Mouse (Mus musculus): ENCODE results near the gene Kcnq4. TPM values are rescaled to one million over a fixed set of nuclear protein-coding genes. Genes with fewer than 3 reads are reported as not detected.
A peak's percentile ranks its signal among the peaks of the same experiment; 100 is the strongest.

The Kcnq4 gene
- polyA plus RNA-seq (2015; fragmentation: Nextera tagmentation; extraction: Ambion mirVana), result 6.0 and 6.2 TPM in 2 replicates

- Histone ChIP-seq H3K4me2 (replicated peaks) (peak within 1 kb of the TSS; percentile 100), H3K36me3 (no peaks in the 10 kb centered on the region), H3K9ac (peak within 1 kb of the TSS; percentile 64), H3K9me3 (no peaks in the 10 kb centered on the region), H3K27ac (no peak within 1 kb of the TSS), H3K27me3 (peaks cover 89% of the 10 kb centered on the region), H3K4me1 (peaks cover 17% of the 10 kb centered on the region), H3K4me3 (peak within 1 kb of the TSS; percentile 70)
- WGBS, result 2% methylated on average over 42 of the region's 42 CpGs
- ATAC-seq (ENCODE audit: low FRiP score, low read depth), result no peak
These were observed at the start of gene Kcnq4 for GRCm38 (mm10) chr4:120747941-120748866. TSS of gene Kcnq4 (minus strand) at chr4:120748612.

GRCm38 (mm10) chr4:120796687-120797086 lies 48.3 kb upstream of the Kcnq4 start:
- Histone ChIP-seq H3K4me3 (no peak overlapping the region), H3K9me3 (no peaks in the 10 kb centered on the region), H3K27ac (no peak overlapping the region), H3K36me3 (no peaks in the 10 kb centered on the region), H3K4me1 (peaks cover 22% of the 10 kb centered on the region; the same call in 1 of the 2 replicates), H3K27me3 (no peaks in the 10 kb centered on the region), H3K4me2 (replicated peaks) (no peak overlapping the region), H3K9ac (no peak overlapping the region)
- no peak for ATAC-seq (ENCODE audit: low FRiP score, low read depth)
- WGBS, result 80% methylated on average over 2 of the region's 2 CpGs

DNA sequence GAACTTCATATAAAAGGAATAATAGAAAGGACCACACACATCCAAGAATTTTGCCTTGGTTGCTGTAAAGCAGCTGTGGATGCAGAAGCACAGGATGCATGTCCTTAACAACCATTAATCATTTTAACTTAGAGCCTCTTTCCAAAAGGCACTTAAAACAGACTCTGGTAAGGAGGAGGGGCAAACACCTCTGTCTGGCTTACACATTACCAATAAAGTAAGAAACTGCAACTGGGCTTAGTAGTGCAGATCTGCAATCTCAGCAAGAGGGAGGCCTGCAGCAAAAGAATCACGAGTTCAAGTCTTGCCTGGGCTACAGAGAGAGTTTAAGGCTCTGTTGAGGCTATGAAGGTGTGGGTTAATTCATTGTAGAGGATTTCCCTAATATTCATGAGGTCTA lies 47.2 kb upstream of the Kcnq4 start:
- no peak for ATAC-seq (ENCODE audit: low FRiP score, low read depth)
- 61% methylated on average over 1 of the region's 1 CpGs for WGBS
- Histone ChIP-seq H3K9me3 (no peaks in the 10 kb centered on the region), H3K27ac (no peak overlapping the region), H3K4me2 (replicated peaks) (no peak overlapping the region), H3K9ac (no peak overlapping the region), H3K27me3 (no peaks in the 10 kb centered on the region), H3K4me3 (no peak overlapping the region), H3K36me3 (peaks cover 2% of the 10 kb centered on the region; the same call in 1 of the 2 replicates), H3K4me1 (peaks cover 20% of the 10 kb centered on the region; the same call in 1 of the 2 replicates)

DNA sequence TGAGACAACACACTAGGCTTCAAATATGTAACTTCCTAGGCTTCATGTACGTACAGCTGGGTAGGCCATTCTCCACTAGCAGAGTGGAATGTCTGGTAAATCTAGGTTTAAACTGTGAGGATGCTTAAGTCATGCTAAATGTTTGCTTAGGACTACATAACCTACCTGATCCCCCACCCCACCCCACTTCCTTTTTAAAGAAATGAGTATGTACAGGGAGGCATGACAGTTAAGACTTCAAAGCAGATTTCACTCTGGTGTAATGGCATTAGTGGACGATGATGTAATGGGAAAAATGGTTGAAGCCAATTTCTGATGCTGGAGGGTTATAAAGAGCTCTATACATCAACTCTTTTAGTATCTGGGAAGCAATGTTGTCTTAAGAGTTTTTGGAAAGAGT lies 44.5 kb upstream of the Kcnq4 start:
- ATAC-seq (ENCODE audit: low FRiP score, low read depth), result no peak
- H3K4me2 ChIP-seq (replicated peaks), result no peak overlapping the region
- H3K36me3 ChIP-seq, result peaks cover 28% of the 10 kb centered on the region
- no peaks in the 10 kb centered on the region for H3K27me3 ChIP-seq
- H3K4me3 ChIP-seq, result no peak overlapping the region
- 75% methylated on average over 2 of the region's 2 CpGs for WGBS
- H3K4me1 ChIP-seq, result peaks cover 16% of the 10 kb centered on the region; the same call in 1 of the 2 replicates
- H3K27ac ChIP-seq, result no peak overlapping the region
- H3K9ac ChIP-seq, result no peak overlapping the region
- no peaks in the 10 kb centered on the region for H3K9me3 ChIP-seq

DNA sequence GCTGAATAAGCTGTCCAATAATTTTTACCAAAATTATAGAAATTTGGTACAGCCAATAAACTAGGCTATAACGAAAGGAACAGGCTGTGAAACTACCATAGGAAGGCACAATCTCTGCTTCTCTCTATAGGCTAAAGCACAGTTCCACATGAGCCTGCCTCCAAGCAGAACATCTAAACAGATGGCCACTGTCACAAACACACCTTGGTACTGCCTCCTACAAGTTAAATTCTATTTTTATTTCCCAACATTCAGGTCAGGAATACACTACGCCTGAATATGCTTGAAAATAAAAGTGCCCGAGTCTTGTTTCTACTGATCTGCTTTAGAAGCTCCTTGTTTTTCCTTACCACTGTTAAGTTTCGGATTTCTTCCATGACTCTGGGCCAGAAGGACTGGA lies 41.6 kb upstream of the Kcnq4 start:
- Histone ChIP-seq H3K9me3 (no peaks in the 10 kb centered on the region), H3K9ac (no peak overlapping the region), H3K36me3 (peaks cover 55% of the 10 kb centered on the region), H3K4me1 (0 out of 2 replicates have a peak, but pooled peaks cover 2% of the 10 kb centered on the region), H3K4me2 (replicated peaks) (no peak overlapping the region), H3K27ac (no peak overlapping the region), H3K4me3 (no peak overlapping the region), H3K27me3 (no peaks in the 10 kb centered on the region)
- no peak for ATAC-seq (ENCODE audit: low FRiP score, low read depth)
- 92% methylated on average over 4 of the region's 4 CpGs for WGBS

DNA sequence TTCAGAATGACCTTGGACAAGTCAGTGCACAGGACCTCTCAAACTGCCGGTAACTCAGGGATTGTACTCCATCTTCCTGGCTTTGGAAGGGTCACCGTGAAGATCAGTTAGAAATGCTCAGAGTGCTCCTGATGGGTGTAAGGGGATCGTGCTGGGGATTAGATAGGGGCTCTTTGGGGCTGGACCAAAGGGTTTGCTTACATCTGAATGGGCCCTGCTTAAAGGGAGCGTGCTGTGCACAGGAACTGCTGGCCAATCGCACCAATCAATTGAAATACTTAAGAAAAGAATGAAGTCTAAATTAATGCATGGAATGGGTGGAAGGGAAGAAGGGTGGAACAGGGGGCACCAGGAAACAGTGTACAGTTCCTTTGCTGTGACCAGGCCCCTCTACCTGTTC lies 7.4 kb upstream of the Kcnq4 start:
- ATAC-seq (ENCODE audit: low FRiP score, low read depth), result no peak

GRCm38 (mm10) chr4:120755299-120755698 lies 6.9 kb upstream of the Kcnq4 start:
- no peak for ATAC-seq (ENCODE audit: low FRiP score, low read depth)
- Histone ChIP-seq H3K9ac (no peak overlapping the region), H3K27ac (no peak overlapping the region), H3K9me3 (no peaks in the 10 kb centered on the region), H3K27me3 (peaks cover 28% of the 10 kb centered on the region), H3K36me3 (peaks cover 37% of the 10 kb centered on the region), H3K4me2 (replicated peaks) (no peak overlapping the region), H3K4me1 (no peaks in the 10 kb centered on the region), H3K4me3 (no peak overlapping the region)
- 0% methylated on average over 1 of the region's 1 CpGs for WGBS

More for the DNA sequence above, 7.4 kb upstream of the Kcnq4 start:
- no peak overlapping the region for H3K4me2 ChIP-seq (replicated peaks)
- WGBS, result 62% methylated on average over 5 of the region's 5 CpGs
- H3K4me1 ChIP-seq, result 0 out of 2 replicates have a peak, but pooled peaks cover 2% of the 10 kb centered on the region
- H3K27me3 ChIP-seq, result peaks cover 23% of the 10 kb centered on the region
- no peak overlapping the region for H3K27ac ChIP-seq
- H3K9ac ChIP-seq, result no peak overlapping the region
- H3K9me3 ChIP-seq, result no peaks in the 10 kb centered on the region
- peaks cover 42% of the 10 kb centered on the region for H3K36me3 ChIP-seq
- H3K4me3 ChIP-seq, result no peak overlapping the region

- H3K36me3 ChIP-seq, result no peaks in the 10 kb centered on the region
- peaks cover 17% of the 10 kb centered on the region for H3K4me1 ChIP-seq
- H3K9me3 ChIP-seq, result no peaks in the 10 kb centered on the region
- ATAC-seq (ENCODE audit: low FRiP score, low read depth), result no peak
- H3K4me3 ChIP-seq, result no peak overlapping the region
- no peak overlapping the region for H3K27ac ChIP-seq
- no peak overlapping the region for H3K4me2 ChIP-seq (replicated peaks)
- no peak overlapping the region for H3K9ac ChIP-seq
- 33% methylated on average over 2 of the region's 2 CpGs for WGBS
- H3K27me3 ChIP-seq, result peaks cover 85% of the 10 kb centered on the region
These were observed 1.2 kb upstream of the Kcnq4 start for GRCm38 (mm10) chr4:120749601-120750000.

GRCm38 (mm10) chr4:120747243-120747792 lies 1.1 kb downstream of the Kcnq4 start:
- 0 out of 2 replicates have a peak, but pooled peaks have one; percentile 25 for ATAC-seq (ENCODE audit: low FRiP score, low read depth)
- under 1% methylated on average over 52 of the region's 75 CpGs for WGBS
- Histone ChIP-seq H3K4me3 (peak overlapping the region; percentile 70), H3K4me1 (peaks cover 17% of the 10 kb centered on the region), H3K27ac (no peak overlapping the region), H3K9ac (peak overlapping the region; percentile 64), H3K36me3 (no peaks in the 10 kb centered on the region), H3K27me3 (peaks cover 85% of the 10 kb centered on the region), H3K4me2 (replicated peaks) (peak overlapping the region; percentile 100), H3K9me3 (no peaks in the 10 kb centered on the region)

DNA sequence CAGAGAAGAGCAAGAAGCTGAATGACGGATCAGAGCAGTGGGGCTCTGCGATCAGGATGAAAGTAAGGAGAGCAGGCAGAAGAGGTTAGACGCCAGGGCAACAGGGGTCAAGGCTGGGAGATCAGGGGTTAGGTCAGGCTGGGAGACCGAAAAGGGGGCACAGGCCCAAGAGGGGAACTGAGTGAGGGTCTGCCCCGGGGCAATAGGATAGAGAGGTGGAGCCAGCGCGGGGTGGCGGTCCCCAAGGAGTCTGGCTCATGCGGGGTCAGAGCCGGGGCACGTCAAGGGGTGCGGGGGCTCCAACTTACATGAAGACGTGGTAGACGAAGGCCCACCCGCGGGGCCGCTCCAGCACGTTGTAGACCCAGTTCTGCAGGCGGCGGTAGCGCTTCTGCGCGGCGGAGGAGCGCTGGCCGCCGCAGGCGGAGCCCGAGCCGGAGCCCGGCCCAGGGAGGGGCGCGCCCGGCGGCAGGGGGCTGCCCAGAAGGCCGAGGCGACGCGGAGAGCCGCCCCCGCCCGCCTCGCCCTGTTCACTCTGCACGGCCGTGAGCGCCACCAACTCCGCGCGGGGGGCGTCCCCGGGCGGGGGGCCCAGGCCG lies 1.8 kb downstream of the Kcnq4 start:
- ATAC-seq (ENCODE audit: low FRiP score, low read depth), result peak; percentile 62; the same call in 1 of the 2 replicates
- Histone ChIP-seq H3K4me2 (replicated peaks) (peak overlapping the region; percentile 100), H3K36me3 (no peaks in the 10 kb centered on the region), H3K27me3 (peaks cover 78% of the 10 kb centered on the region), H3K9ac (peak overlapping the region; percentile 64), H3K4me3 (peak overlapping the region; percentile 70), H3K9me3 (no peaks in the 10 kb centered on the region), H3K4me1 (peaks cover 17% of the 10 kb centered on the region), H3K27ac (no peak overlapping the region)
- 4% methylated on average over 33 of the region's 53 CpGs for WGBS

DNA sequence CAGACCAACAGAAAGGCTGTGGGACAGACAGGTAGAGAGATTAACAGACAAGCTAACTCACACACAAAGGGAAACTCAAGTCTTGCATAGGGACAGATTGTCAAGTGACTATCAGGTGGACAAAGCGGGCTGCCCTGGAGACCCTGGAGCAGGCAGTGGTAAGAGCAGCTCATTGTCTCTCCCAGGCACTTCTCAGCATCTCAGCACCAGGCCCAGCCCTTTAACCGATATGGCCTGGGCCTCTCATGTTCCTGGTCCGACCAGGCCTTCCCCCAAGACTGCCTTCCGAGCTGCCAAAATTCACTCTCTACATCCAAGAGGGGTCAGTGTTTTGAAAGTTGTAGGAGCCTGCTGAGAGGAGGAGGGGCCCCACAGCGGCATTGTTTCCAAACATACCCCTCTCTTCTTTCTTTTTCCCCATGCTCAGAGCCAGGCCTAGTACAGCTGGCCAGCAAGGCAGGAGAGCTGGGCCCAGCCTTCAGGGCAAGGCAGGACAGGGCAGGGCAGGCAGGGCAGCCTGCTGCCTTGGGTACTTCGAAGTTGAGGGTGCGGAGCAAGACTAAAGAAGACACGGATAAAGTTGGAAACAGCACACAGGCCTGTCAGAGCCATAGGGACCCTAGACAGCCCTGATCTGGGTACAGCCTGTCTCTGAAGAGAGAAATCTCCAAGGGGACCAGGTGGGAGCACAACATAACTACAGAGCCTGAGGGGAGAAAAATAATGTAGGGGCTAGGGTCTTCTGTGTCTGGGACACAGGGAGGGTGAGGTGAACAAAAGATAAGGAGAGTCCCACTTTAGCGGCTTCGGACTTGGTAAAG lies 2.5 kb downstream of the Kcnq4 start:
- no peak for ATAC-seq (ENCODE audit: low FRiP score, low read depth)
- H3K4me2 ChIP-seq (replicated peaks), result peak overlapping the region; percentile 100
- no peak overlapping the region for H3K27ac ChIP-seq
- WGBS, result 33% methylated on average over 10 of the region's 10 CpGs
- no peaks in the 10 kb centered on the region for H3K36me3 ChIP-seq
- peak overlapping the region; percentile 64; the same call in 1 of the 2 replicates for H3K9ac ChIP-seq
- peaks cover 71% of the 10 kb centered on the region for H3K27me3 ChIP-seq
- no peaks in the 10 kb centered on the region for H3K9me3 ChIP-seq
- H3K4me3 ChIP-seq, result peak overlapping the region; percentile 70
- H3K4me1 ChIP-seq, result peaks cover 17% of the 10 kb centered on the region

All from limb, embryonic 13.5 days (tissue).